Mouse (Mus musculus) thymus, adult 2 months (tissue): ENCODE results near the gene Cers3. TPM values are rescaled to one million over a fixed set of nuclear protein-coding genes. Genes with fewer than 3 reads are reported as not detected.

Experiments used
- DNase-seq: peaks from one replicate; pipeline ENCODE4 v3.0.0; 2021
- H3K27ac ChIP-seq: fragments of 200-500 bp; 2 replicates; pipeline ENCODE4 v1.5.1; 2012; ENCODE audit warnings: low read length, control low read depth; ENCODE audit not compliant: control insufficient read depth, insufficient read depth
- H3K27me3 ChIP-seq: fragments of 200-500 bp; 2 replicates; pipeline ENCODE4 v1.6.1; 2012; ENCODE audit warnings: mild to moderate bottlenecking, low read length, moderate library complexity, mixed read lengths; ENCODE audit not compliant: control insufficient read depth, insufficient read depth
- H3K36me3 ChIP-seq: fragments of 200-500 bp; 2 replicates; pipeline ENCODE4 v1.6.1; 2012; ENCODE audit warnings: mild to moderate bottlenecking, low read length, moderate library complexity; ENCODE audit not compliant: control insufficient read depth, insufficient read depth
- H3K4me1 ChIP-seq: fragments of 200-500 bp; replicated peaks from 2 replicates; pipeline ENCODE4 v1.6.1; 2012; ENCODE audit warnings: low read length; ENCODE audit not compliant: control insufficient read depth, insufficient read depth
- H3K4me3 ChIP-seq: fragments of 200-500 bp; 2 replicates; pipeline ENCODE4 v1.5.1; 2012; ENCODE audit warnings: mild to moderate bottlenecking, low read length, control low read depth, moderate library complexity; ENCODE audit not compliant: control insufficient read depth, insufficient read depth
- CTCF ChIP-seq: fragments of 200-500 bp; IDR thresholded peaks from 2 replicates; pipeline ENCODE4 v1.5.1; 2012; ENCODE audit warnings: mild to moderate bottlenecking, control low read depth, low read length, moderate library complexity, borderline replicate concordance; ENCODE audit not compliant: control insufficient read depth, poor library complexity, insufficient read depth; ENCODE audit errors: extremely low read depth
- POLR2A ChIP-seq: fragments of 200-500 bp; IDR thresholded peaks from 2 replicates; pipeline ENCODE4 v1.6.1; 2012; ENCODE audit warnings: mild to moderate bottlenecking, low read length, control low read depth, moderate library complexity; ENCODE audit not compliant: control insufficient read depth, poor library complexity, insufficient read depth; ENCODE audit errors: extremely low read depth
- WGBS: fragments of 180-500 bp; shearing (Covaris S2); methylation state at CpG from one replicate; pipeline ENCODE4 v1.1.7; 2018; 5-methylcytosine and 5-hydroxymethylcytosine counted together
- polyA plus RNA-seq: library from polyadenylated mRNA; depleted of rRNA; stranded (reverse); fragments of >200 nt; gene quantifications from 2 replicates; pipeline ENCODE4 v1.2.3, GENCODE M21; 2012

The Cers3 gene
- polyA plus RNA-seq, 1 experiment = 1.2 TPM

GRCm38 (mm10) chr7:66728072-66728471, 15.2 kb upstream of the Cers3 start:
- H3K4me1 ChIP-seq = peaks cover 3% of the 10 kb centered on the region
- DNase-seq = no peak

GRCm38 (mm10) chr7:66729232-66729631, 14.1 kb upstream of the Cers3 start:
- Histone ChIP-seq H3K36me3 (no peaks in the 10 kb centered on the region), H3K27me3 (no peaks in the 10 kb centered on the region), H3K27ac (no peak overlapping the region), H3K4me1 (peaks cover 3% of the 10 kb centered on the region), H3K4me3 (no peak overlapping the region)
- TF ChIP-seq POLR2A (no peak), CTCF (no peak)
- WGBS = 94% methylated on average over 2 of the region's 2 CpGs
- DNase-seq = no peak

More at GRCm38 (mm10) chr7:66728072-66728471, 15.2 kb upstream of the Cers3 start:
- TF ChIP-seq POLR2A (no peak), CTCF (no peak)
- H3K4me3 ChIP-seq = no peak overlapping the region
- 96% methylated on average over 6 of the region's 6 CpGs for WGBS
- no peak overlapping the region for H3K27ac ChIP-seq
- H3K27me3 ChIP-seq = no peaks in the 10 kb centered on the region
- H3K36me3 ChIP-seq = no peaks in the 10 kb centered on the region

GRCm38 (mm10) chr7:66733431-66733830, 9.9 kb upstream of the Cers3 start:
- TF ChIP-seq CTCF = no peak
- no peak for TF ChIP-seq POLR2A
- no peaks in the 10 kb centered on the region for H3K27me3 ChIP-seq
- no peaks in the 10 kb centered on the region for H3K36me3 ChIP-seq
- no peaks in the 10 kb centered on the region for H3K4me1 ChIP-seq
- WGBS = 98% methylated on average over 17 of the region's 17 CpGs
- H3K4me3 ChIP-seq = no peak overlapping the region
- H3K27ac ChIP-seq = no peak overlapping the region
- no peak for DNase-seq

GRCm38 (mm10) chr7:66733882-66734281, 9.4 kb upstream of the Cers3 start:
- no peak overlapping the region for H3K4me3 ChIP-seq
- TF ChIP-seq POLR2A (no peak), CTCF (no peak)
- H3K27ac ChIP-seq = no peak overlapping the region
- H3K27me3 ChIP-seq = no peaks in the 10 kb centered on the region
- no peaks in the 10 kb centered on the region for H3K36me3 ChIP-seq
- DNase-seq = no peak
- no peaks in the 10 kb centered on the region for H3K4me1 ChIP-seq
- WGBS = 95% methylated on average over 11 of the region's 11 CpGs

GRCm38 (mm10) chr7:66734466-66734865, 8.8 kb upstream of the Cers3 start:
- WGBS = 98% methylated on average over 4 of the region's 4 CpGs
- no peaks in the 10 kb centered on the region for H3K36me3 ChIP-seq
- H3K4me1 ChIP-seq = no peaks in the 10 kb centered on the region
- no peak for DNase-seq
- H3K27me3 ChIP-seq = no peaks in the 10 kb centered on the region
- no peak overlapping the region for H3K27ac ChIP-seq
- TF ChIP-seq POLR2A = no peak
- no peak for TF ChIP-seq CTCF
- no peak overlapping the region for H3K4me3 ChIP-seq

- no peak for TF ChIP-seq POLR2A
- no peak for TF ChIP-seq CTCF
- 94% methylated on average over 6 of the region's 6 CpGs for WGBS
- no peak for DNase-seq
- Histone ChIP-seq H3K27ac (no peak overlapping the region), H3K4me3 (no peak overlapping the region), H3K27me3 (no peaks in the 10 kb centered on the region), H3K36me3 (no peaks in the 10 kb centered on the region), H3K4me1 (no peaks in the 10 kb centered on the region)
These were observed 8.3 kb upstream of the Cers3 start for GRCm38 (mm10) chr7:66734993-66735392.

GRCm38 (mm10) chr7:66737418-66737817, 5.9 kb upstream of the Cers3 start:
- Histone ChIP-seq H3K27ac (no peak overlapping the region), H3K36me3 (no peaks in the 10 kb centered on the region), H3K4me1 (no peaks in the 10 kb centered on the region), H3K4me3 (no peak overlapping the region), H3K27me3 (no peaks in the 10 kb centered on the region)
- TF ChIP-seq CTCF = no peak
- no peak for TF ChIP-seq POLR2A
- 92% methylated on average over 4 of the region's 4 CpGs for WGBS
- no peak for DNase-seq
